Mouse (Mus musculus) CH12.LX (cell line): ENCODE data around the gene Ccdc122. TPM values are rescaled to one million over a fixed set of nuclear protein-coding genes. Genes with fewer than 3 reads are reported as not detected.

Experiments used
- DNase-seq: peaks from one replicate; pipeline ENCODE4 v3.0.0-alpha.2; 2013; ENCODE audit errors: extremely low read depth
- H3K27ac ChIP-seq: 2 replicates; pipeline ENCODE4 v1.5.1; 2012; ENCODE audit warnings: low read depth, mild to moderate bottlenecking, control low read depth, moderate library complexity; ENCODE audit not compliant: insufficient read depth
- H3K27me3 ChIP-seq: replicated peaks from 2 replicates; pipeline ENCODE3; 2012; ENCODE audit warnings: inconsistent platforms
- H3K36me3 ChIP-seq, 2 experiments: replicated peaks in 1 of 2; 2 replicates each; pipeline versions ENCODE3 to v1.6.1; 2012; ENCODE audit warnings: inconsistent platforms in 1 of 2, low read length in 1 of 2, mild to moderate bottlenecking in 1 of 2, mixed read lengths in 1 of 2, moderate library complexity in 1 of 2; ENCODE audit not compliant: control insufficient read depth in 1 of 2, insufficient read depth in 1 of 2
- H3K4me1 ChIP-seq, 2 experiments: 2 replicates each; pipeline ENCODE4 v1.6.1; 2012; ENCODE audit warnings: inconsistent platforms in 1 of 2, moderate library complexity in 1 of 2; ENCODE audit not compliant: insufficient read depth in 2 of 2, control insufficient read depth in 1 of 2
- H3K4me2 ChIP-seq: 2 replicates; pipeline ENCODE4 v1.6.1; 2012; ENCODE audit warnings: low read depth, mild to moderate bottlenecking, control low read depth; ENCODE audit not compliant: poor library complexity, insufficient read depth, severe bottlenecking
- H3K4me3 ChIP-seq, 3 experiments: fragments of 150-350 bp in 1 of 3; sonication (generic) in 1 of 3; replicated peaks in 1 of 3; 2 replicates each; pipeline versions ENCODE3 to v1.5.1; 2011 to 2012; ENCODE audit warnings: low read depth in 2 of 3, low read length in 2 of 3, mild to moderate bottlenecking in 2 of 3, moderate library complexity in 2 of 3, control low read depth in 1 of 3, improper control_type of control experiment in 1 of 3, inconsistent platforms in 1 of 3, mixed read lengths in 1 of 3; ENCODE audit not compliant: poor library complexity in 1 of 3
- H3K79me2 ChIP-seq: replicated peaks from 2 replicates; pipeline ENCODE4 v1.6.1; 2012; ENCODE audit warnings: mild to moderate bottlenecking, moderate library complexity; ENCODE audit not compliant: control insufficient read depth, poor library complexity, insufficient read depth, severe bottlenecking; ENCODE audit errors: extremely low read depth
- H3K9ac ChIP-seq: 2 replicates; pipeline ENCODE4 v1.6.1; 2012; ENCODE audit warnings: low read depth, mild to moderate bottlenecking, control low read depth, moderate library complexity; ENCODE audit not compliant: insufficient read depth
- H3K9me3 ChIP-seq: replicated peaks from 2 replicates; pipeline ENCODE3; 2012; ENCODE audit warnings: low read length, inconsistent platforms, mixed read lengths
- BHLHE40 ChIP-seq: IDR thresholded peaks from 2 replicates; pipeline ENCODE4 v1.6.1; 2011; ENCODE audit warnings: mild to moderate bottlenecking, low read depth, low read length, improper control_type of control experiment
- CHD1 ChIP-seq: IDR thresholded peaks from 2 replicates; pipeline ENCODE4 v1.6.1; 2012; ENCODE audit warnings: low read depth, low read length, improper control_type of control experiment, inconsistent platforms
- CHD2 ChIP-seq: IDR thresholded peaks from 2 replicates; pipeline ENCODE4 v1.6.1; 2011; ENCODE audit warnings: low read length, improper control_type of control experiment
- CTCF ChIP-seq, 2 experiments: IDR thresholded peaks in 1 of 2; conservative IDR thresholded peaks in 1 of 2; 2 replicates each; pipeline ENCODE4 v1.5.1; 2011 to 2012; ENCODE audit warnings: low read depth in 2 of 2, low read length in 2 of 2, improper control_type of control experiment in 1 of 2, inconsistent platforms in 1 of 2, mild to moderate bottlenecking in 1 of 2, moderate library complexity in 1 of 2
- E2F4 ChIP-seq: IDR thresholded peaks from 2 replicates; pipeline ENCODE4 v1.6.1; 2011; ENCODE audit warnings: low read depth, low read length, improper control_type of control experiment; ENCODE audit not compliant: insufficient replicate concordance
- ELF1 ChIP-seq: IDR thresholded peaks from 2 replicates; pipeline ENCODE4 v1.6.1; 2014; ENCODE audit warnings: low read depth, mild to moderate bottlenecking, inconsistent platforms, low read length, improper control_type of control experiment
- EP300 ChIP-seq: IDR thresholded peaks from 2 replicates; pipeline ENCODE4 v1.6.1; 2011; ENCODE audit warnings: low read length, improper control_type of control experiment
- ETS1 ChIP-seq: conservative IDR thresholded peaks from 2 replicates; pipeline ENCODE4 v1.6.1; 2012; ENCODE audit warnings: low read depth, mild to moderate bottlenecking, inconsistent platforms, low read length, improper control_type of control experiment, moderate library complexity
- GABPA ChIP-seq: IDR thresholded peaks from 2 replicates; pipeline ENCODE4 v1.6.1; 2012; ENCODE audit warnings: low read depth, low read length, improper control_type of control experiment, inconsistent platforms; ENCODE audit not compliant: insufficient replicate concordance
- HCFC1 ChIP-seq: IDR thresholded peaks from 2 replicates; pipeline ENCODE4 v1.6.1; 2012; ENCODE audit warnings: low read depth, mild to moderate bottlenecking, inconsistent platforms, low read length, improper control_type of control experiment
- IRF4 ChIP-seq: IDR thresholded peaks from 2 replicates; pipeline ENCODE4 v1.6.1; 2014; ENCODE audit warnings: low read depth, mild to moderate bottlenecking, inconsistent platforms, low read length, improper control_type of control experiment
- JUN ChIP-seq: IDR thresholded peaks from 2 replicates; pipeline ENCODE4 v1.6.1; 2011; ENCODE audit warnings: low read depth, mild to moderate bottlenecking, low read length, improper control_type of control experiment, moderate library complexity; ENCODE audit not compliant: insufficient read depth
- JUND ChIP-seq: conservative IDR thresholded peaks from 2 replicates; pipeline ENCODE4 v1.6.1; 2011; ENCODE audit warnings: low read depth, low read length, improper control_type of control experiment
- KAT2A ChIP-seq: IDR thresholded peaks from 2 replicates; pipeline ENCODE4 v1.6.1; 2012; ENCODE audit warnings: low read length, improper control_type of control experiment, inconsistent platforms; ENCODE audit not compliant: insufficient replicate concordance
- MAFK ChIP-seq: IDR thresholded peaks from 2 replicates; pipeline ENCODE4 v1.6.1; 2011; ENCODE audit warnings: low read length, improper control_type of control experiment; ENCODE audit not compliant: insufficient replicate concordance
- MAX ChIP-seq: IDR thresholded peaks from 2 replicates; pipeline ENCODE4 v1.6.1; 2011; ENCODE audit warnings: low read length, improper control_type of control experiment
- MAZ ChIP-seq: IDR thresholded peaks from 2 replicates; pipeline ENCODE4 v1.6.1; 2012; ENCODE audit warnings: low read depth, mild to moderate bottlenecking, inconsistent platforms, low read length, improper control_type of control experiment, moderate library complexity
- MEF2A ChIP-seq: IDR thresholded peaks from 2 replicates; pipeline ENCODE4 v1.6.1; 2014; ENCODE audit warnings: low read depth, mild to moderate bottlenecking, inconsistent platforms, low read length, improper control_type of control experiment, borderline replicate concordance
- MXI1 ChIP-seq: IDR thresholded peaks from 2 replicates; pipeline ENCODE4 v1.6.1; 2011; ENCODE audit warnings: mild to moderate bottlenecking, low read depth, low read length, improper control_type of control experiment
- MYC ChIP-seq: IDR thresholded peaks from 2 replicates; pipeline ENCODE4 v1.6.1; 2011; ENCODE audit warnings: low read depth, mild to moderate bottlenecking, improper control_type of control experiment, low read length
- NELFE ChIP-seq: IDR thresholded peaks from 2 replicates; pipeline ENCODE4 v1.6.1; 2011; ENCODE audit warnings: low read depth, low read length, improper control_type of control experiment
- NRF1 ChIP-seq: IDR thresholded peaks from 2 replicates; pipeline ENCODE4 v1.6.1; 2014; ENCODE audit warnings: low read depth, mild to moderate bottlenecking, inconsistent platforms, low read length, improper control_type of control experiment, moderate library complexity
- PAX5 ChIP-seq: IDR thresholded peaks from 2 replicates; pipeline ENCODE4 v1.6.1; 2012; ENCODE audit warnings: low read length, inconsistent platforms, mixed read lengths
- POLR2A ChIP-seq: IDR thresholded peaks from 2 replicates; pipeline ENCODE4 v1.6.1; 2011; ENCODE audit warnings: low read depth, mild to moderate bottlenecking, improper control_type of control experiment, low read length
- POLR2AphosphoS2 ChIP-seq: IDR thresholded peaks from 2 replicates; pipeline ENCODE4 v1.6.1; 2011; ENCODE audit warnings: low read depth, low read length, improper control_type of control experiment
- RAD21 ChIP-seq: IDR thresholded peaks from 2 replicates; pipeline ENCODE4 v1.6.1; 2011; ENCODE audit warnings: low read depth, mild to moderate bottlenecking, low read length, improper control_type of control experiment, moderate library complexity
- RCOR1 ChIP-seq: conservative IDR thresholded peaks from 2 replicates; pipeline ENCODE4 v1.6.1; 2012; ENCODE audit warnings: low read depth, mild to moderate bottlenecking, inconsistent platforms, low read length, improper control_type of control experiment
- SIN3A ChIP-seq: IDR thresholded peaks from 2 replicates; pipeline ENCODE4 v1.6.1; 2012; ENCODE audit warnings: low read length, improper control_type of control experiment, inconsistent platforms
- SMC3 ChIP-seq: IDR thresholded peaks from 2 replicates; pipeline ENCODE4 v1.6.1; 2011; ENCODE audit warnings: low read depth, low read length, improper control_type of control experiment
- TBP ChIP-seq: conservative IDR thresholded peaks from 2 replicates; pipeline ENCODE4 v1.6.1; 2011; ENCODE audit warnings: low read depth, low read length, improper control_type of control experiment
- TCF12 ChIP-seq: IDR thresholded peaks from 2 replicates; pipeline ENCODE4 v1.6.1; 2014; ENCODE audit warnings: low read depth, mild to moderate bottlenecking, inconsistent platforms, low read length, improper control_type of control experiment
- UBTF ChIP-seq: IDR thresholded peaks from 2 replicates; pipeline ENCODE4 v1.6.1; 2012; ENCODE audit warnings: low read depth, mild to moderate bottlenecking, inconsistent platforms, low read length, improper control_type of control experiment, moderate library complexity
- USF1 ChIP-seq: IDR thresholded peaks from 2 replicates; pipeline ENCODE4 v1.6.1; 2014; ENCODE audit warnings: low read depth, mild to moderate bottlenecking, inconsistent platforms, low read length, improper control_type of control experiment
- USF2 ChIP-seq: conservative IDR thresholded peaks from 2 replicates; pipeline ENCODE4 v1.6.1; 2011; ENCODE audit warnings: low read depth, low read length, improper control_type of control experiment
- ZC3H11A ChIP-seq: IDR thresholded peaks from 2 replicates; pipeline ENCODE4 v1.6.1; 2012; ENCODE audit warnings: low read depth, mild to moderate bottlenecking, inconsistent platforms, low read length, improper control_type of control experiment
- ZKSCAN1 ChIP-seq: IDR thresholded peaks from 2 replicates; pipeline ENCODE4 v1.6.1; 2012; ENCODE audit warnings: low read depth, inconsistent platforms, low read length, improper control_type of control experiment, borderline replicate concordance
- ZMIZ1 ChIP-seq: IDR thresholded peaks from 2 replicates; pipeline ENCODE4 v1.6.1; 2012; ENCODE audit warnings: low read depth, mild to moderate bottlenecking, inconsistent platforms, low read length, improper control_type of control experiment
- ZNF384 ChIP-seq: IDR thresholded peaks from 2 replicates; pipeline ENCODE4 v1.6.1; 2012; ENCODE audit warnings: low read depth, low read length, improper control_type of control experiment, inconsistent platforms
- dilution Hi-C: fragments of 300-500 bp; cut with MboI; formaldehyde crosslinking; loops from 2 replicates; pipeline ENCODE4 v1.14.3; 2020; ENCODE audit warnings: low sequenced_read_pairs; ENCODE audit not compliant: extremely low pct_unique_long_range_greater_than_20kb, extremely low pct_ligation_motif_present
- in situ Hi-C: fragments of 300-500 bp; cut with MboI; formaldehyde crosslinking; loops from 3 replicates; pipeline ENCODE4 v1.14.3; 2019; ENCODE audit warnings: low sequenced_read_pairs, low pct_ligation_motif_present, low pct_unique_long_range_greater_than_20kb, mixed read lengths
- polyA plus RNA-seq: library from polyadenylated mRNA; unstranded; fragments of >175 nt; gene quantifications from 2 replicates; pipeline ENCODE4 v1.2.1, GENCODE M21; 2012; ENCODE audit warnings: low read depth; ENCODE audit not compliant: insufficient read length
- total RNA-seq, 2 experiments: library from RNA; depleted of rRNA; stranded (reverse); fragments of 300-350 nt in 1 of 2; fragments of >200 nt in 1 of 2; gene quantifications; 2 replicates each; pipeline ENCODE4 v1.2.3; 2012 to 2014

Gene Ccdc122
- total RNA-seq (2012; rRNA removed) (4.7 and 5.0 TPM in 2 replicates), total RNA-seq (2014; rRNA removed) (21.8 and 22.3 TPM in 2 replicates), polyA plus RNA-seq (11.4 and 11.6 TPM in 2 replicates)

DNA sequence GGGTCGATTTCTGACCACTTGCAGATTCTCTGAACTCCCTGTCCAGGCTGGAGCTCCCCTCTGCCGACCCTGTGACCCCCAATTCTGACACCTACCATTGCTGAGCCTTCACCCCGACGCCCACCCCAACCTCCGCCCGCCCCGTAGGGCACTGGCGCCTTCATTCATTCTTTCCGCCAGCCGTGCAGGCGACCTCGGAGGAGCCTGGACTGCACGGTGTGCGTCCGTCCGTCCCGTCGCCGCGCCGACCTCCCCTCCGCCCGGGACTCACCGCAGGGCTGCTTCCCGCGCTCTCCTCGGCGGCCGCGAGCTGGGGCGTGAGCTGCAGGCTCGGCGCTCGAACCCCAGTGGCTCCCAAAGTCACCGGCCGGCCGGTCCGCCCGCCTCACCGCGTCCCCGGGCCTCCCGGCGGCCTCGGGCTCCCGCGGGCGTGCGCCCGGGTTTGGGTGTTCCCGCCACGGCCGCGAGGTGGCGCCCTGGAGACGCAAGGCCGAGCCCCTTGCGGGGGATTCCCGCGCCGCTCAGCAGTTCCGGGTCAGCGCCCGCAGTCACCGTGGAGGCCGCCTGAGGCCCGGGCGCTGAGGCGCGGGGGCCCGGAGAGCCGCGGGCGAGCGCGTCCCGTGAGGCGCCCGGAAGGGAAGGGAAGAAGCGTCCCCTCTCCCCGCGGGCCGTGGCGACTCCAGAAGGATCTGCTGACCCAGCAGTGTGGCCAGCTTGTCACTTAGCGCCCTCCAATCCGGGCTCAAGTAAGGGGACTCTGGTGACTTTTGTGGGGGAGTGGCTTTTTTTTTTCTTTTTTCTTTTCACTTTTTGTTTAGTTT lies at the start of gene Ccdc122, which contains the start of gene Lacc1:
Ccdc122 (plus strand) TSS at position 547 of the 821 bp plus-strand sequence.
Lacc1 (minus strand) TSS at position 679 of the 821 bp plus-strand sequence.
- H3K9ac ChIP-seq = peak within 1 kb of the TSS; percentile 96
- H3K4me3 ChIP-seq = peak within 1 kb of the TSS; percentile 79 to 98 (median 79)
- DNase-seq = peak; percentile 78
- peaks cover 11% of the 10 kb centered on the region for H3K79me2 ChIP-seq
- TF ChIP-seq ZNF384 (peak; percentile 77), ZKSCAN1 (no peak), MEF2A (peak; percentile 79), RAD21 (peak; percentile 45), TCF12 (peak; percentile 89), GABPA (no peak), ZMIZ1 (no peak), ELF1 (peak; percentile 91), UBTF (peak; percentile 93), ZC3H11A (no peak), TBP (no peak), JUND (no peak), SIN3A (no peak), MAFK (peak; percentile 78), SMC3 (peak; percentile 42), USF1 (no peak), E2F4 (no peak), USF2 (no peak), ETS1 (peak; percentile 8), CHD2 (0 out of 2 replicates have a peak, but pooled peaks have one; percentile 29), IRF4 (peak; percentile 67; the same call in 1 of the 2 replicates), POLR2AphosphoS2 (no peak), PAX5 (no peak), KAT2A (no peak), MAX (peak; percentile 34; the same call in 1 of the 2 replicates), CHD1 (no peak), MYC (no peak), EP300 (peak; percentile 50; the same call in 1 of the 2 replicates), JUN (no peak), POLR2A (peak; percentile 64; the same call in 1 of the 2 replicates), NRF1 (0 out of 2 replicates have a peak, but pooled peaks have one; percentile 25), MAZ (0 out of 2 replicates have a peak, but pooled peaks have one; percentile 0), BHLHE40 (peak; percentile 82), CTCF (conservative IDR thresholded peaks at IDR 0.05 in 1 of 2, IDR thresholded peaks at IDR 0.05 in 1 of 2; ENCODE audit: low read depth in 2 of 2, low read length in 2 of 2) (peak in 1 of 2 experiments; percentile 78; a peak in 2 of 4 replicates), RCOR1 (no peak), MXI1 (peak; percentile 69), HCFC1 (0 out of 2 replicates have a peak, but pooled peaks have one; percentile 39), NELFE (peak; percentile 67; the same call in 1 of the 2 replicates)
- dilution Hi-C loops (no loop called here), in situ Hi-C loops (no loop called here)
- H3K27me3 ChIP-seq = no peaks in the 10 kb centered on the region
- H3K4me2 ChIP-seq = peak within 1 kb of the TSS; percentile 88
- peaks cover 8 to 45% of the 10 kb centered on the region in 2 experiments for H3K4me1 ChIP-seq
- H3K27ac ChIP-seq = peak within 1 kb of the TSS; percentile 73
- peaks cover 9 to 15% of the 10 kb centered on the region in 2 experiments for H3K36me3 ChIP-seq
- no peaks in the 10 kb centered on the region for H3K9me3 ChIP-seq
